Mouse (Mus musculus) erythroblast, embryonic 14.5 days (primary cell): Measurements from ENCODE around the gene Thada.

Experiments used
- GATA1 ChIP-seq: IDR thresholded peaks from 2 replicates; pipeline ENCODE4 v1.6.1; 2012; ENCODE audit warnings: low read length, inconsistent platforms, mixed read lengths
- TAL1 ChIP-seq: IDR thresholded peaks from 3 replicates; pipeline ENCODE4 v1.6.1; 2012; ENCODE audit warnings: low read length, inconsistent platforms, mixed read lengths

- TF ChIP-seq TAL1, result no peak
- no peak for TF ChIP-seq GATA1
These were observed 43.8 kb downstream of the Thada start for GRCm38 (mm10) chr17:84422001-84422785.
